Mouse (Mus musculus): ENCODE measurements at regions not wholly inside any gene's neighbourhood (a gene's known extent, or its start where the extent isn't known, plus 50 kb on each side); places are given as distances from the start of the nearest gene placed in this dataset.

DNA sequence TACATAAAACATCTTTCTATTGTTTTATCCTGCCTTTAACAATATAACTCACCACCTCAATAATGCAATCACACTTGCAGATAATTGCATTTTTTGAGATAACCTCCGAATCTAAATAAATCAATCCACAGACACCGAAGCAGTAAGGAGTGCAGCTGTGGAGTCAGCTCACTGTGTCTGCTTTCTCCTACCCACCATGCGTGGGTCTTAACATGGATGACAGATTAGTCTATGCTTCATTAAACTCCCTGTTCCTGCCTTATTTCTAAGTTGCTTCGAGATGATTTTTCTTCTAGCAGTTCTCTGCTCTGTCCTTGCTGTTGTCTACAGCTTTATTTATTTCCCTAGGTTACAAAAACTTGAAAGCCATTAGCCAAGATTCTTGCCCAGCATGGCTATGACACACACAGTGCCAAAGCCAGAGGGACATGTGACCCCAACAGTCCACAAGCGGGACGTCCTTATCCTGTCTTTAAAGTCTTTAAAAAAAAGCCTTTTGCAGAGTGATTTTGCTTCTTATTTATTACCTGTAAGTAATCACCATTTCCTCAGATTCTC, 337.9 kb downstream of the Pax1 start:
- H3K9me3 ChIP-seq (ENCODE audit: control insufficient read depth, low read length), result no peaks in the 10 kb centered on the region
- H3K4me2 ChIP-seq (ENCODE audit: low read depth, low read length), result no peak overlapping the region
- H3K36me3 ChIP-seq (ENCODE audit: control insufficient read depth, insufficient read depth, low read length), result no peaks in the 10 kb centered on the region
- H3K9ac ChIP-seq (ENCODE audit: low read depth, low read length), result no peak overlapping the region
- no peak for ATAC-seq
- H3K27ac ChIP-seq (ENCODE audit: low read length), result no peak overlapping the region
- H3K27me3 ChIP-seq (replicated peaks; ENCODE audit: control insufficient read depth, insufficient read depth, low read length), result no peaks in the 10 kb centered on the region
- 60% methylated on average over 6 of the region's 6 CpGs for WGBS
- H3K4me3 ChIP-seq (ENCODE audit: low read length), result no peak overlapping the region
- H3K4me1 ChIP-seq (ENCODE audit: control insufficient read depth, insufficient read depth, low read length), result no peaks in the 10 kb centered on the region

DNA sequence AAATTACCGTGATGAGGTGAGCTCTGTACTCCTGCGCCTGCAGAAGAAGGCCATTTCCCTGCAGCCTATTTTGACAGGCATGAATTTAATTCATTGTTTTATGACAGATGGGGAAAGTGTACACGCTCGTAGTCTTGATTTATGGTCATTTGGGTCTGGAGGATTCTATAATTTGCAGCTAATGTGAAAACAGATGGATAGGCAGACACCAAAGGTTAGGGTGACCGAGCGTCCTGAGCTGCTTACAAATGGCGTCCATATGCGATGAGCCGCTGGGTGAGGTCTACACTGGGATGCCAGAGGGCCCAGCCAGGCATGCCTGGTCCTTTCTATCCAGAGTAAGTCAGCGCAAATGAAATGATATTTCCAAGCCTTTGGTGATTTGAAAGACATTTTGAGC, 330.2 kb downstream of the Pax1 start:
- Histone ChIP-seq H3K4me3 (ENCODE audit: low read length) (no peak overlapping the region), H3K4me1 (ENCODE audit: control insufficient read depth, insufficient read depth, low read length) (no peaks in the 10 kb centered on the region), H3K36me3 (ENCODE audit: control insufficient read depth, insufficient read depth, low read length) (no peaks in the 10 kb centered on the region), H3K9me3 (ENCODE audit: control insufficient read depth, low read length) (no peaks in the 10 kb centered on the region), H3K4me2 (ENCODE audit: low read depth, low read length) (no peak overlapping the region), H3K27me3 (replicated peaks; ENCODE audit: control insufficient read depth, insufficient read depth, low read length) (no peaks in the 10 kb centered on the region), H3K27ac (ENCODE audit: low read length) (no peak overlapping the region), H3K9ac (ENCODE audit: low read depth, low read length) (no peak overlapping the region)
- ATAC-seq, result no peak
- WGBS, result 76% methylated on average over 10 of the region's 10 CpGs

DNA sequence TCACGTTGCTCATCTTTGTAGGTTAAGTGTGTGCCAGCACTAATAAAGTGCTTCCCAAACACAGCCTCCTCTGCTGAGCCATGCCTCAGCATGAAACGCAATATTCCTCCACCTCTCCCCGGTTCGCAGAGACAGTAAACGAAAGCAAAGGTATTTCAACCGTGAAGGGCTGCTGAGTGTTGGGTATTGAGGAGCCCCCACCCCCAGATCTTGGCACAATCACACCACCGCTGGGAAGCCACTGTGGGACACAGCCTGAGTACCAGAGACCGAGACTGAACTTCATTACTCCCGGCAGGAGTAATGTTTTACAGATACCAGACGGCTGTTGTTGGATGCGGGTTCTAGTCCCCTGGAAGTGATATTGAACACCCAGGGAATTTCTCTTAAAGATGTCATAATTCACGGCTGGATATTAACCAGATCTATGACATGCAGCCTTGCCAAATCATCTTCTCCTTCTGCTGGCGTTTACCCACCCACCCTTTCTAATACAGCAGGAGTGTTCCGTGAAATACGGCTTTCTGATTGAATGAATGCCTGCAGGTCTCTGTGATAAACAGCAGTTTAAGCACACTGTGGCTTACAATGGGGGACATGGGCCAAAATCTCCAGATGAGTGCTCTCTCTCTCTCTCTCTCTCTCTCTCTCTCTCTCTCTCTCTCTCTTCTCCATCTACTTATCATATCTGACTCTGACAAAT, 328.9 kb downstream of the Pax1 start:
- no peaks in the 10 kb centered on the region for H3K27me3 ChIP-seq (replicated peaks; ENCODE audit: control insufficient read depth, insufficient read depth, low read length)
- H3K27ac ChIP-seq (ENCODE audit: low read length), result no peak overlapping the region
- no peak for ATAC-seq
- H3K4me1 ChIP-seq (ENCODE audit: control insufficient read depth, insufficient read depth, low read length), result no peaks in the 10 kb centered on the region
- no peaks in the 10 kb centered on the region for H3K36me3 ChIP-seq (ENCODE audit: control insufficient read depth, insufficient read depth, low read length)
- H3K9me3 ChIP-seq (ENCODE audit: control insufficient read depth, low read length), result no peaks in the 10 kb centered on the region
- H3K4me3 ChIP-seq (ENCODE audit: low read length), result no peak overlapping the region
- no peak overlapping the region for H3K4me2 ChIP-seq (ENCODE audit: low read depth, low read length)
- 61% methylated on average over 15 of the region's 15 CpGs for WGBS
- no peak overlapping the region for H3K9ac ChIP-seq (ENCODE audit: low read depth, low read length)

DNA sequence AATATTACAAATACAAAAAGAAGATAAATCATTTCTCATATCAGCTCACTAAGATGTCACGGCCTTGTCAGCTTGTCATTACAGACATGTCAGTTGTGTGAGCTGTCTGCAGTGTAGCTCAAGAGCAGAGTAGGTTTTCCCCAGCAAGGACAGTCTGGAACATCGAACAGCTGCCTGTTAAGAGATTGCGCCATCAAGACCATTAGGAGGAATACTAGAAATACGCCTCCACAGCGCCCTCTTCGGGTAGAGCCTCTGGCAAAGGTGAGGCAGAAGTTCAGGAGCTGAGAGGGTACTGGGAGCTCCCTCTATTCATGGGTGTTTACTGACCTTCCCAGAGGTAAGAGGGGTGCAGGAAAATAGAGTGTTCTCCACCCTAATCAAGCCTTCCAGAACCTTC, 327.0 kb downstream of the Pax1 start:
- ATAC-seq, result no peak
- H3K4me2 ChIP-seq (ENCODE audit: low read depth, low read length), result no peak overlapping the region
- H3K4me1 ChIP-seq (ENCODE audit: control insufficient read depth, insufficient read depth, low read length), result no peaks in the 10 kb centered on the region
- no peak overlapping the region for H3K27ac ChIP-seq (ENCODE audit: low read length)
- H3K4me3 ChIP-seq (ENCODE audit: low read length), result no peak overlapping the region
- no peaks in the 10 kb centered on the region for H3K36me3 ChIP-seq (ENCODE audit: control insufficient read depth, insufficient read depth, low read length)
- no peak overlapping the region for H3K9ac ChIP-seq (ENCODE audit: low read depth, low read length)
- 20% methylated on average over 6 of the region's 6 CpGs for WGBS
- H3K27me3 ChIP-seq (replicated peaks; ENCODE audit: control insufficient read depth, insufficient read depth, low read length), result no peaks in the 10 kb centered on the region
- no peaks in the 10 kb centered on the region for H3K9me3 ChIP-seq (ENCODE audit: control insufficient read depth, low read length)

DNA sequence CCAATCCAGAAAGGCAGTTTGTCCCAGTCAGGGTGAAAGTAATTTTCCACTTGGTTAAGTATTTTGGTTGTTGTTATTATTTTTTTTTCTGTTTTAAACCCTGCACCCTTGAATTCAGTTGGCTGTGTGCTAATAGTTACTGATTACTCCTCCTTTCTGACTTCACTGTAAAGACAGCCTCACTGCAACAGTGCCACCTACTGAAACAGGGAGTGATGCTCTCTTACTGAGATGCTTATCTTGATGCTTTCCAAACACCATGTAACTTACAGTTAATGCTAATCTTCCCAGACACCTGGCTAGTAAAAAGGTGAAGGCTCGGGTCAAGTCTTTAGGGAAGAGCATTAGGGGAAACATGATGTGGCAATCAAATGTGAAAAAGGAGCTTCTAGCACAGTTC, 294.9 kb downstream of the Pax1 start:
- no peaks in the 10 kb centered on the region for H3K4me1 ChIP-seq (ENCODE audit: control insufficient read depth, insufficient read depth, low read length)
- WGBS, result 16% methylated on average over 1 of the region's 1 CpGs
- H3K9ac ChIP-seq (ENCODE audit: low read depth, low read length), result no peak overlapping the region
- H3K27ac ChIP-seq (ENCODE audit: low read length), result no peak overlapping the region
- no peak for ATAC-seq
- no peak overlapping the region for H3K4me2 ChIP-seq (ENCODE audit: low read depth, low read length)
- H3K36me3 ChIP-seq (ENCODE audit: control insufficient read depth, insufficient read depth, low read length), result no peaks in the 10 kb centered on the region
- no peaks in the 10 kb centered on the region for H3K27me3 ChIP-seq (replicated peaks; ENCODE audit: control insufficient read depth, insufficient read depth, low read length)
- no peak overlapping the region for H3K4me3 ChIP-seq (ENCODE audit: low read length)
- no peaks in the 10 kb centered on the region for H3K9me3 ChIP-seq (ENCODE audit: control insufficient read depth, low read length)

DNA sequence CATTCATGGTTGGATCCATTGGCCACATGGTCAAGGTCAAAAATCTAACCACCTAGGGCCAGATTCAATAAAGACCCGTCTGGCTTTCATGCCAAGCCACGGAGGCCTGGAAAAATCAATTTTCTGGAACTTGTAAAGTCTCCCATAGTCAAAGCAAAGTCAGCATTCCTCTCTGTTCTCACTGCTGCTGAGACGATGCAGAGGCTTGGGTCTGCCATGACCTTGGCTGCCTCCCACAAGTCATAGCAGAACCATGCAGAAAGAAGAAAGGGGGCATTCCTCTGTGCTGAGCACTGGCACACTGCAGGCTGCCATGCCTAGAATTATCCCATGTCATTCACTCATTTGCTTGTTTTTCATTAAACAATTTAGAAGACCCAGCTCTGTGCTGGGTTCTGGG, 288.5 kb downstream of the Pax1 start:
- Histone ChIP-seq H3K4me3 (ENCODE audit: low read length) (no peak overlapping the region), H3K9ac (ENCODE audit: low read depth, low read length) (no peak overlapping the region), H3K27ac (ENCODE audit: low read length) (no peak overlapping the region), H3K4me2 (ENCODE audit: low read depth, low read length) (no peak overlapping the region), H3K9me3 (ENCODE audit: control insufficient read depth, low read length) (no peaks in the 10 kb centered on the region), H3K4me1 (ENCODE audit: control insufficient read depth, insufficient read depth, low read length) (no peaks in the 10 kb centered on the region), H3K36me3 (ENCODE audit: control insufficient read depth, insufficient read depth, low read length) (no peaks in the 10 kb centered on the region), H3K27me3 (replicated peaks; ENCODE audit: control insufficient read depth, insufficient read depth, low read length) (no peaks in the 10 kb centered on the region)
- ATAC-seq, result no peak
- 56% methylated on average over 3 of the region's 3 CpGs for WGBS

DNA sequence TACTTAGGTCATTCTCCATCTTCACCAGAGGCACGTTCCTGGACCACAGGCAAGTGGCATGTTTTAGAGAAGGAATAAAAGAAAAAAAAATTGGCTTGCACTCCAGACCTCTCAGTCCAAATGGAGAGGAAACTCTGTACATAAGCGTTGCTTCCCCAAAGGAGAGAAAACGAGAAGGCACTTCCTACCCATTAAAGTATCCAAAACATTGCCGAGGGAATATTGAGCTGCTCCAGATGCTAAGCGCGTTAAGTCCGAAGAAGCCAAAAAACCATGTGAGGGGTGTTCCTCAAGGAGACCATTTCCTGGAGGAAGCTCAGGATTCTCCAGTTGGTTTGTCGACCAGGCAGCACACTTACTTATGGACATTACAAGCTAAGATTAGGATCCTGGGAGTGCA, 286.2 kb downstream of the Pax1 start:
- ATAC-seq, result no peak
- Histone ChIP-seq H3K27me3 (replicated peaks; ENCODE audit: control insufficient read depth, insufficient read depth, low read length) (no peaks in the 10 kb centered on the region), H3K4me3 (ENCODE audit: low read length) (no peak overlapping the region), H3K9me3 (ENCODE audit: control insufficient read depth, low read length) (no peaks in the 10 kb centered on the region), H3K9ac (ENCODE audit: low read depth, low read length) (no peak overlapping the region), H3K4me1 (ENCODE audit: control insufficient read depth, insufficient read depth, low read length) (no peaks in the 10 kb centered on the region), H3K4me2 (ENCODE audit: low read depth, low read length) (no peak overlapping the region), H3K36me3 (ENCODE audit: control insufficient read depth, insufficient read depth, low read length) (no peaks in the 10 kb centered on the region), H3K27ac (ENCODE audit: low read length) (no peak overlapping the region)
- WGBS, result 78% methylated on average over 8 of the region's 8 CpGs

DNA sequence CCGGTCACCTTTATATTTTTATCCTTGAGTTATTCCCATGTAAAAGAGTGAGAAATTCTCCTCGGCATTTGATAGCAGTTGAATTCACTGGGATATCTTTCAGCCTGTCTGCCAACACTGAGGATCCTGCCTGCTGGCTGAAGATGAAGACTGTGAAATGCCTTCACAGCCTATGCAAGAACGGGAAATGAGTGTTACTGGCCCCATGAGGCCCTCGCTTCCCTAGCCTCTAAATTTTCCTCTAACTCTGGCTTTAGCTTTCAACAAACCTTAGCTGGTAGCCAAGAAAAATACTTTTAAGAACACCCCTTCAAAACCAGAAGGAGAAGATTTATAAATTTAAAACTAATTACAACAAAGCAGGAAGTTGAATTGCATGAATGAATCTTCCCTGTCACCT, 285.8 kb downstream of the Pax1 start:
- H3K27ac ChIP-seq (ENCODE audit: low read length), result no peak overlapping the region
- no peaks in the 10 kb centered on the region for H3K4me1 ChIP-seq (ENCODE audit: control insufficient read depth, insufficient read depth, low read length)
- WGBS, result 76% methylated on average over 4 of the region's 4 CpGs
- ATAC-seq, result no peak
- H3K4me3 ChIP-seq (ENCODE audit: low read length), result no peak overlapping the region
- no peaks in the 10 kb centered on the region for H3K36me3 ChIP-seq (ENCODE audit: control insufficient read depth, insufficient read depth, low read length)
- H3K27me3 ChIP-seq (replicated peaks; ENCODE audit: control insufficient read depth, insufficient read depth, low read length), result no peaks in the 10 kb centered on the region
- no peak overlapping the region for H3K9ac ChIP-seq (ENCODE audit: low read depth, low read length)
- no peaks in the 10 kb centered on the region for H3K9me3 ChIP-seq (ENCODE audit: control insufficient read depth, low read length)
- no peak overlapping the region for H3K4me2 ChIP-seq (ENCODE audit: low read depth, low read length)

DNA sequence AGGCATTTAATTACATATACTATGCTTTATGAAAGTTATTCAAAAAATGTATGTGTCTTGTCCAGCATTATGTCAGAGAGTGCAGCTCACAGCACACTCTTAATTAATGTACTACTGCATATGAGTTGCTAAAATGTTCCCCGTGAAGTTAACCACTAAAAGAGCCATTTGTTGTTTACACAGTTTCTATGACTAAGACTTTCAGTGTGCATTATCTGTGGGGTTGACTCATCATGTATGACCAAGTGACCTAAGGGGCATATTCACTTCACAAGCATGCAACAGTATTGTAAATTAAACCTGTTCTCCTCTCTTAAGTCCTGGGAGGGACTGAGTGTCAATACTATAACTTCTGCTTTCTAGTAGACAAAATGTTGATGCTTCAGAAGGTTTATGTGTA, 276.2 kb downstream of the Pax1 start:
- no peaks in the 10 kb centered on the region for H3K4me1 ChIP-seq (ENCODE audit: control insufficient read depth, insufficient read depth, low read length)
- ATAC-seq, result no peak
- no peaks in the 10 kb centered on the region for H3K9me3 ChIP-seq (ENCODE audit: control insufficient read depth, low read length)

DNA sequence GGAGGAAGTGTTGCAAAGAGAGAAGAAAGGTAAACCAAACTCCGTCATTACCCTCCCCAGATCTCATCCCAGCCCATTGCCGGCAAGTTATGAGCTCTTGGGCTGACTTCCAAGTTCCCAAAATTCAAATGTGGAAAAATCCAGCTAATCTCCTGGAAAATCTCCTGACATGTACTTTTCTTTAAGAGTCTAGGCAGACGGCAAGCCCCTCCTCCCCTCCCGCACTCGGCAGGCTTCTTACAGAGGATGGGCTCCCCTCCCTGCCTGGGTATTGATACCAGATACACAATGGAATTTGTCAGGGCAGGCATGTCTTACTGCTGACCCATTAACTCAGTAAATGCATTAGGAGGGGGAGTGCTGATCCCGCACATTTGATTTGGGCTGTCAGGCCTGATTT, 271.0 kb downstream of the Pax1 start:
- Histone ChIP-seq H3K4me1 (ENCODE audit: control insufficient read depth, insufficient read depth, low read length) (no peaks in the 10 kb centered on the region), H3K36me3 (ENCODE audit: control insufficient read depth, insufficient read depth, low read length) (no peaks in the 10 kb centered on the region), H3K4me3 (ENCODE audit: low read length) (no peak overlapping the region), H3K4me2 (ENCODE audit: low read depth, low read length) (no peak overlapping the region), H3K27ac (ENCODE audit: low read length) (no peak overlapping the region), H3K27me3 (replicated peaks; ENCODE audit: control insufficient read depth, insufficient read depth, low read length) (no peaks in the 10 kb centered on the region), H3K9me3 (ENCODE audit: control insufficient read depth, low read length) (no peaks in the 10 kb centered on the region), H3K9ac (ENCODE audit: low read depth, low read length) (no peak overlapping the region)
- no peak for ATAC-seq
- WGBS, result 45% methylated on average over 6 of the region's 6 CpGs

More for the DNA sequence above, 276.2 kb downstream of the Pax1 start:
- Histone ChIP-seq H3K4me2 (ENCODE audit: low read depth, low read length) (no peak overlapping the region), H3K36me3 (ENCODE audit: control insufficient read depth, insufficient read depth, low read length) (no peaks in the 10 kb centered on the region), H3K4me3 (ENCODE audit: low read length) (no peak overlapping the region), H3K27ac (ENCODE audit: low read length) (no peak overlapping the region), H3K9ac (ENCODE audit: low read depth, low read length) (no peak overlapping the region), H3K27me3 (replicated peaks; ENCODE audit: control insufficient read depth, insufficient read depth, low read length) (no peaks in the 10 kb centered on the region)
- 53% methylated on average over 1 of the region's 1 CpGs for WGBS

Data from intestine, embryonic 16.5 days (tissue).